Mouse (Mus musculus) left cerebral cortex, adult 2 months (tissue): ENCODE measurements around the gene Nicn1. TPM values are rescaled to one million over a fixed set of nuclear protein-coding genes. Genes with fewer than 3 reads are reported as not detected.

Experiments
- DNase-seq, 2 experiments: peaks; one replicate each; pipeline ENCODE4 v3.0.0; 2021 to 2022; ENCODE audit warnings: low spot score in 2 of 2, mixed read lengths in 1 of 2; ENCODE audit errors: extremely low spot score in 1 of 2
- H3K27ac ChIP-seq: fragments of 200-600 bp; 2 replicates; pipeline ENCODE4 v1.8.1; 2022
- H3K4me3 ChIP-seq: fragments of 200-600 bp; 2 replicates; pipeline ENCODE4 v1.8.1; 2022
- CTCF ChIP-seq: fragments of 200-600 bp; IDR thresholded peaks from 2 replicates; pipeline ENCODE4 v1.8.1; 2022; ENCODE audit warnings: antibody characterized with exemption, mild to moderate bottlenecking, moderate library complexity
- intact Hi-C: fragments of 180-260 bp; cut with DNase I; formaldehyde crosslinking; loops from one replicate; pipeline ENCODE4 v1.15.1; 2025
- long read RNA-seq, 2 experiments: library from polyadenylated mRNA; stranded (forward); transcript quantifications; one replicate each; pipeline ENCODE4 v2.0.0; 2021; ENCODE audit warnings: borderline mapping rate in 2 of 2
- total RNA-seq, 2 experiments: library from RNA; stranded (reverse); gene quantifications; 2 replicates each; pipeline ENCODE4 v1.2.3; 2021

Nicn1 gene
- 100 to 1,000 TPM; 122 to 130 TPM for total RNA-seq
- long read RNA-seq, experiment 1, transcript Nicn1-201 (6 exons, 2,133 nt) = major isoform, 142 of 162 reads
- long read RNA-seq, experiment 1, partial matches to known transcripts = 8 of 162 reads
- long read RNA-seq, experiment 1, other reads (novel, unspliced or antisense) = 12 of 162 reads
- long read RNA-seq, experiment 2, transcript Nicn1-201 (6 exons, 2,133 nt) = major isoform, 83 of 95 reads
- long read RNA-seq, experiment 2, partial matches to known transcripts = 0 of 95 reads
- long read RNA-seq, experiment 2, other reads (novel, unspliced or antisense) = 12 of 95 reads

DNA sequence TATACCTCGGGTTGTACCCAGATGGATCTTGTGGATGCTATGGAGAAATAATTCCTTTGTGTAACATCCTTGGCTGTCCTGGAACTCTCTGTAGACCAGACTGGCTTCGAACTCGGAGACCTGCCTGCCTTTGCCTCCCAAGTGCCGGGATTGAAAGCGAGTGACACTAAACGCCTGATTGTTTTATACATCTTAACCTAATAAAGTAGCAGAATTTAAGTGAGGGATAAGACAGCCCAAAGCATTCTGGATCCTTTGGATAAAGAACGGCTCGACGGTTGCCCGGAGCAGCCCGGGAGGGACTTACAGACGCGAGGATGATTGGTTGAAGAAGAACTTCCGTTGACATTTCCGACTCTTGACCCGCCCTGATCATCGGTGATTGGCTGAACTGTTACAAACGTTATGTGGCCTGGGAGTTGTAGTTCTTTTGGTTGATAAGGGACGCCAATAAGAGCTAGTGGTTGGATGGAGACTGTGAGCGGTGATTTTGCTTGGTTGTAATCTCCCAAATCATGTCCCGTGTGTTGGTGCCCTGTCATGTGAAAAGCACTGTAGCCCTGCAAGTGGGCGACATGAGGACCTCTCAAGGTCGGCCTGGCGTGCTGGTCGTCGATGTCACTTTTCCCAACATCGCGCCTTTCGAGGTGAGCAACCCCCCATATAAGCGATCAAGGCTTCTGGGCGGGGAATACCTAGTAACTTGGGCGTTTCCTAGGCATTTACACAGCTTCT, at the start of gene Nicn1:
Gene Nicn1 (plus strand): TSS at position 414 of the 735 bp plus-strand sequence.
- Histone ChIP-seq H3K27ac (peak within 1 kb of the TSS; percentile 84), H3K4me3 (peak within 1 kb of the TSS; percentile 53)
- intact Hi-C loops = no loop called here
- DNase-seq = peak; percentile 85 to 91
- no peak; the same call in 1 of the 2 replicates for TF ChIP-seq CTCF

DNA sequence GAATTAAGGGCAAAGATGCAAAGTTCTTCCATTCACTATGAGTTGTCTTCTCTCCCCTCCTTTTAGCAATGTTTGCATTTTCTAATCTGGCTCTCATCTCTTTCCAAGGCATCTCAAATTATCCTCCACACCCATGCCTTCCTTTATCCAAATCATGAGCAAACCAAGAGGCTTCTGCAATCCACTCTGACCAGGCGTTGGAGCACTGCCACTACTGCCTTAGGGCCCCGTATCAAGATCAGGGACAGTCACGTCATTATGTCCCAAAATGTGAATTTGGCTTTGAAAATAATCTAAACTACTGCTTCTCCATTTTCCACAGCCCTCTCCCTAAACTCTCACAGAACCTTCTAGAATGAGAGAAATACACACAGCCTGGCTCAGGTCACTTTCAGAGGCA, 45.7 kb upstream of the Nicn1 start:
- no peak overlapping the region for H3K4me3 ChIP-seq
- intact Hi-C loops = no loop called here
- DNase-seq = no peak
- H3K27ac ChIP-seq = no peak overlapping the region
- no peak for TF ChIP-seq CTCF

DNA sequence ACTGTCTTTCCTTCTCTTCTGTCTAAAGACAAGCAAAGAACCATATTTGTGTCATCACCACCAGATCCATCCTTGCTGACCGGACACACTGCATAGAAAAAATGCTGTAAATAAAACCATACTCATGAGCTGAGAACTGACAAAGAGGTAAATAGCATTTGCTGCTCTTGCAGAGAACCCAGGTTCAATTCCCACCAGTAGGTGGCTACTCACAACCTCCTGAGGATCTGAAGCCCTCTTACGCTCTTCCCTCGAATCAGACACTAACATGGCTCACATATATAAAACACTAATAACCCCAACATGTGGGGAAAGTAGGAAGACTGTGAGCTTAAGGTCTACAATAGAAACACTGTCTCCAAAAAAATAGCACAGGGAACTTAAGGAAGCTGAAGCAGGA, 45.2 kb upstream of the Nicn1 start:
- intact Hi-C loops = no loop called here
- peak; percentile 50 for TF ChIP-seq CTCF
- no peak for DNase-seq
- no peak overlapping the region for H3K27ac ChIP-seq
- no peak overlapping the region for H3K4me3 ChIP-seq

DNA sequence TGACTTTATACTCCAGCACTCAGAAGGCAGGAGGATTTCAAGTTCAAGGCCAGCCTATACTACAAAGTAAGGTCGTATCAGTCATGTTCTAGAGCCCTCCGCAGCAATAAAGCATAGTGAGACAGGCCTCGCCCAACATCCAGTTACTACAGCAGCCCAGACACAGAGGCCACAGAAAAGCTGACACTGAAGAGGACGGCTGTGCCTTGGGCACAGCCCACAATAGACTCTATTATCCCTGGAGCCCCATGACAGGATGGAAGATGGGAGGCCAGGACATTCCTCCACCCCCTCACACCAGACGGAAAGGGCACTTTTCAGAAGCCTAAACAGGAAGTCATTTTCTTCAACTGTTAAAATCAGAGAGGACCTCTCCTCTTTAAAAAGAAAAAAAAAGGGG, 41.3 kb upstream of the Nicn1 start:
- intact Hi-C loops = no loop called here
- no peak overlapping the region for H3K4me3 ChIP-seq
- TF ChIP-seq CTCF = no peak
- H3K27ac ChIP-seq = no peak overlapping the region
- DNase-seq = no peak

DNA sequence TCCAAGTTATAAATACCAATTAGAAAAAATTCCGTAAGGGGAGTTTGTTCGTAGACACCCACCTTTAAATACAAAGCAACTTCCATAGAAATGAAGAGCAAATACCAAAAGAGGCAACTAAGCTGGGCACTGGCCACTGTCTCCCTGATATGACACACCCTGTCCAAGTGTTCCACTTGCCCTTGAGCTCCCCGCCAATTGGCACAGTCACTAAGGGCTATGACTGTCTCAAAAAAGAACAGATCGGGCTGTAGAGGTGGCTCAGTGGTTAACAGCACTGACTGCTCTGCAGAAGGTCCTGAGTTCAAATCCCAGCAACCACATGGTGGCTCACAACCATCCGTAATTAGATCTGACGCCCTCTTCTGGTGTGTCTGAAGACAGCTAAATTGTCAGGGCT, 38.4 kb upstream of the Nicn1 start:
- intact Hi-C loops = no loop called here
- no peak for DNase-seq
- no peak for TF ChIP-seq CTCF
- no peak overlapping the region for H3K4me3 ChIP-seq
- H3K27ac ChIP-seq = no peak overlapping the region

DNA sequence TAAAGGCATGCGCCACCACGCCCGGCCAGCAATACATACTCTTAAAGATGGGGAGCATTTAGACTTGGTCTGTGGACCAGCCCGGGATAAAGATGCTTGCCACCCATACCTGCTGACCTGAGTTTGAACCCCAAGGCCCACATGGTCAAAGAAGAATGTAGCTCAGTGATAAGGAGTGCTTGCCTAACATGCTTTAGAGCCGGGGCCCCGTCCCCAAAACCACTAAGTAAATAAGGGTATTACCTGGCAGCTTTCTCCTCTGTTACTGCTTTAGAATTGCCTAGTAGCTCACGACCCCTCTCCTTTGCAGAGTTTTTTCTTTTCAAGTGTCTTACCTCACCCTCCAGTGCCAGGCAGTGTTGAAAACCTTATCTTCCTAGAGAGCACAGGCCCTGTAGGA, 37.5 kb upstream of the Nicn1 start:
- H3K4me3 ChIP-seq = no peak overlapping the region
- DNase-seq = no peak
- intact Hi-C loops = no loop called here
- no peak for TF ChIP-seq CTCF
- no peak overlapping the region for H3K27ac ChIP-seq

DNA sequence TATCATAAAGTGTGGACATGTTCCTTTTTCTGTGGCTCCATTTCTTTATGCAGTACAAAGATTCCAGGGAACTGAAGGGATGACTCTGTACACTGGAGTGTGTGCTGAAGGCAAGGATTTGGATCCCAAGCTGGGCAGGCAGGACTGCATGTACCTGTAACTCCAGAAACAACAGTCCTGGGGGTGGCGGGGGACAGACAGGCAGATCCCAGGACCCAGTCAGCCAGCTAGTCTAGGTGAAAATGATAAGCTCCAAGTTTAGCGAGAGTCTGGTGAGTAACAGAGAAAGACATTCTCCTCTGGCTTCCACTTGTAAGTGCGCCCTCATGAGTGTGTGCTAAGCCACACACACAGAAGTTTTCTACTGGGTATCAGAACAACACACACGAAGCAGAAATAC, 29.7 kb upstream of the Nicn1 start:
- intact Hi-C loops = no loop called here
- no peak overlapping the region for H3K4me3 ChIP-seq
- TF ChIP-seq CTCF = no peak
- no peak for DNase-seq
- H3K27ac ChIP-seq = no peak overlapping the region

DNA sequence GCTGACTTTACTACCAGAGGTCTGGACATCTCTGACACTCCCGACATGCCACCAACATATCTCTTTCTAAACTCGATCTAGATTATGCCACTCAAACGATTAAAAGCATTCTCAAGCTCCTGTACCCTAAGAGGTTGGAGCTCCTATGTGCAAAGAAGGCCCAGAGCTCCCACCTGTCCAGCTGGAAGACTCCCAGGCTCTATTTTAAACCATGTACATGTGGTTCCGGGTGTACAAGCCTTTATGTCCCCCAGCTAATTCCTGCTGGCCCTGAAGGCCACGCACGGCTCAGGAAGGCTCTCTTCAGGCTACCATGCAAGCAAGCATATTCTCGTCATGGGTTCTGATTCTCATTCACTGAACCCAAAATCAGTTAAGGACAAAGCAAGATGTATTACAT, 28.4 kb upstream of the Nicn1 start:
- TF ChIP-seq CTCF = no peak
- no peak for DNase-seq
- Histone ChIP-seq H3K4me3 (peak overlapping the region; percentile 98), H3K27ac (no peak overlapping the region)
- intact Hi-C loops = no loop called here

DNA sequence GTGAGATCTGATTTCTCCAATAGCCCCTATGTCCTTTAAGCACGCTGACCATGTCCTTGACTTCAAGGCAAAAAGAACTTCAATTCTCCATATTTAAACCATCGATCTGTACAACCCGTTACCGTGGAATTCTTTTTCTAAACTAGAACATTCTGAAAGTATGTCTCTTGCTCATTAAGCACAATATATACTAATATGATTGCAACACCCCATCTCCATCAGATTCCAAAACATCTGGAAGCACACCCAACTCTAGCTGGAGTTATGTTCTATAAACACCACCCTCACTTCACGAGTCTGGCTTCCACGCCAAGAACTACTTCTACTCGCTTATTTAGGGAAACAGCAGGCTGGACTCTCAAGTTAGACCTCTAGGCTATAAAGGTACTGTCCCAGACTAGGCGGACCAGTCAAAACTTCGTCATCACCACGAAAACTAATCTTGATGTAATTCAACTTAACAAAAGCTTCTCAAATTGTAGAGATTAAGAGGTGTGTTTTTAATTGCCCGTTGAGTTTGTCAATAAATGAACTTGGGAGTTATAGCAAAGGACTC, 27.7 kb upstream of the Nicn1 start:
- intact Hi-C loops = no loop called here
- DNase-seq = no peak
- H3K27ac ChIP-seq = peak overlapping the region; percentile 94
- TF ChIP-seq CTCF = no peak
- H3K4me3 ChIP-seq = peak overlapping the region; percentile 98

DNA sequence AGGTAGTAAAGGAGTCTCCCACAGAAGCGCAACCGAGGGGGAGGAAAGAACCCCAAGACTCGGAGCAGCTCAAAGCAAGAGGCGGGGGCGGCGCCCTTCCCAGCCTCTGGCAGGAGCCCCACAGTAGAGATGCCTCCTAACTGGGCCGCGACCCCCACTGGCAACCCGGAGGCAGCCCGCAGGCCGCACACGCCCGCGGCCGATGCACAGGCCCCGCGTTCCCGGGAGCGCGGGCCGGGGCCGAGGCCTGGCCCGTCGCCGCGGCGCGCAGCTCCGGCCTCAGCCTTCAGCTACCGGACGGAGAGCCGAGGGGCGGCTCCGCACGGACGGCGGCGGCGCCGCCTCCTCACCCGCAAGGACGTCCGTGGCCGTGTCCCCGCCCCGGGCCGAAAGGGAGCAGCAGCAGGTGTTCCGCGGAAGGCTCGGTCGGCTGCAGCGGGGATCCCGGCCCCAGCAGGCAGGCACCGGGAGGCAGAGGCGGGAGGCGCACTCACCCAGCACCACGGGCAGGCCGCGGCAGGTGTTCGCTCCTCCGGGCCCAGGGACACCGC, 27.0 kb upstream of the Nicn1 start:
- Histone ChIP-seq H3K27ac (peak overlapping the region; percentile 94), H3K4me3 (peak overlapping the region; percentile 98)
- DNase-seq = peak; percentile 37 to 50
- intact Hi-C loops = no loop called here
- TF ChIP-seq CTCF = no peak

DNA sequence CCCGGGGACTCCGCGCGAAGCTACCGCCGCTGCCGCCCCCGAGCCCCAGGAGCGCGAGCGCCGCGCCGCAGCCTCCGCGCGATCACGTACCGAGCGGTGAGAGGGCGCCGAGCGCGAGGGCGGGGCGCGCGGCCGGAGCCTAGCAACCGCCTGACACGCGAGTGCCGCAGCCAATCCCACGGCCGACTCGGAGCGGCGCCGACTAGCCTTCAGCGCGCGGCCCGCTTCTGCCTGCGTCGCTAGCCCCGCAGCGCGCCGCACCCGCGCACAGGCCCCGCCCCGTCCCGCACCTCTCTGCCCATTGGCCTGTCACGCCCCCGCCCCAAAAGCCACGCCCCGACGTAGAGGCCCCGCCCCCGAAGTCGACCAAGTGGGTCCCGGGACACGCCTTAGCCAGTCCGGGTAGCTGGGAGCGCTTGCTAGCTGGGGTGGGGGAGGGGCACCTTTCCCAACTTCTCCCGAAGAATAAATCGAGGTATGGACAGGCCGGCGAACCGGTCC, 26.5 kb upstream of the Nicn1 start, which contains the start of gene Dag1:
Gene Dag1 (minus strand): TSS at position 269 of the 501 bp plus-strand sequence.
- peak within 1 kb of the TSS; percentile 94 for H3K27ac ChIP-seq
- DNase-seq = peak; percentile 98 to 99
- TF ChIP-seq CTCF = no peak
- intact Hi-C loops = no loop called here
- peak within 1 kb of the TSS; percentile 98 for H3K4me3 ChIP-seq
